Mouse (Mus musculus): ENCODE results near the gene Tomm6. TPM values are rescaled to one million over a fixed set of nuclear protein-coding genes. Genes with fewer than 3 reads are reported as not detected.
"Not testable (repeated sequence)": the region's sequence is repeated elsewhere in the genome, so short reads cannot be mapped to it uniquely, and the experiment has no call there.

The Tomm6 gene
- polyA plus RNA-seq, 1 experiment from 2014 or later = 382 TPM

GRCm38 (mm10) chr17:47654346-47654745 lies 33.8 kb downstream of the Tomm6 start:
- not testable (repeated sequence) for H3K27ac ChIP-seq (replicated peaks; ENCODE audit: low read depth, low read length); H3K4me1 ChIP-seq (ENCODE audit: control insufficient read depth, insufficient read depth, low read length); H3K4me3 ChIP-seq (ENCODE audit: low read depth, low read length); H3K9me3 ChIP-seq (ENCODE audit: control insufficient read depth, low read length); H3K9ac ChIP-seq (ENCODE audit: low read depth, low read length); H3K27me3 ChIP-seq (replicated peaks; ENCODE audit: control insufficient read depth, insufficient read depth, low read length); H3K36me3 ChIP-seq (ENCODE audit: control insufficient read depth, insufficient read depth, low read length); DNase-seq (ENCODE audit: low spot score); H3K4me2 ChIP-seq (ENCODE audit: low read depth, low read length); ATAC-seq (ENCODE audit: low read depth)
- WGBS = 90% methylated on average over 8 of the region's 8 CpGs

GRCm38 (mm10) chr17:47651953-47652352 lies 36.2 kb downstream of the Tomm6 start:
- Histone ChIP-seq H3K27ac (replicated peaks; ENCODE audit: low read depth, low read length) (no peak overlapping the region), H3K9ac (ENCODE audit: low read depth, low read length) (no peak overlapping the region), H3K4me2 (ENCODE audit: low read depth, low read length) (no peak overlapping the region), H3K36me3 (ENCODE audit: control insufficient read depth, insufficient read depth, low read length) (no peaks in the 10 kb centered on the region), H3K4me3 (ENCODE audit: low read depth, low read length) (no peak overlapping the region), H3K27me3 (replicated peaks; ENCODE audit: control insufficient read depth, insufficient read depth, low read length) (no peaks in the 10 kb centered on the region), H3K9me3 (ENCODE audit: control insufficient read depth, low read length) (no peaks in the 10 kb centered on the region), H3K4me1 (ENCODE audit: control insufficient read depth, insufficient read depth, low read length) (no peaks in the 10 kb centered on the region)
- ATAC-seq (ENCODE audit: low read depth) = no peak
- 82% methylated on average over 2 of the region's 2 CpGs for WGBS
- no peak for DNase-seq (ENCODE audit: low spot score)

- Histone ChIP-seq H3K9ac (ENCODE audit: low read depth, low read length) (no peak overlapping the region), H3K27me3 (replicated peaks; ENCODE audit: control insufficient read depth, insufficient read depth, low read length) (no peaks in the 10 kb centered on the region), H3K36me3 (ENCODE audit: control insufficient read depth, insufficient read depth, low read length) (no peaks in the 10 kb centered on the region), H3K27ac (replicated peaks; ENCODE audit: low read depth, low read length) (no peak overlapping the region), H3K4me1 (ENCODE audit: control insufficient read depth, insufficient read depth, low read length) (no peaks in the 10 kb centered on the region), H3K4me2 (ENCODE audit: low read depth, low read length) (no peak overlapping the region), H3K9me3 (ENCODE audit: control insufficient read depth, low read length) (no peaks in the 10 kb centered on the region), H3K4me3 (ENCODE audit: low read depth, low read length) (no peak overlapping the region)
- 72% methylated on average over 4 of the region's 4 CpGs for WGBS
- ATAC-seq (ENCODE audit: low read depth) (no peak), DNase-seq (ENCODE audit: low spot score) (no peak)
Observed at GRCm38 (mm10) chr17:47648966-47649365, 39.2 kb downstream of the Tomm6 start.

- Histone ChIP-seq H3K9ac (ENCODE audit: low read depth, low read length) (no peak overlapping the region), H3K4me1 (ENCODE audit: control insufficient read depth, insufficient read depth, low read length) (no peaks in the 10 kb centered on the region), H3K27ac (replicated peaks; ENCODE audit: low read depth, low read length) (no peak overlapping the region), H3K4me2 (ENCODE audit: low read depth, low read length) (no peak overlapping the region), H3K36me3 (ENCODE audit: control insufficient read depth, insufficient read depth, low read length) (no peaks in the 10 kb centered on the region), H3K4me3 (ENCODE audit: low read depth, low read length) (no peak overlapping the region), H3K9me3 (ENCODE audit: control insufficient read depth, low read length) (no peaks in the 10 kb centered on the region), H3K27me3 (replicated peaks; ENCODE audit: control insufficient read depth, insufficient read depth, low read length) (no peaks in the 10 kb centered on the region)
- ATAC-seq (ENCODE audit: low read depth) = no peak
- peak; percentile 41 for DNase-seq (ENCODE audit: low spot score)
- WGBS = 100% methylated on average over 1 of the region's 1 CpGs
Observed at GRCm38 (mm10) chr17:47646683-47647082, 41.5 kb downstream of the Tomm6 start.

- Histone ChIP-seq H3K4me3 (ENCODE audit: low read depth, low read length) (no peak overlapping the region), H3K9ac (ENCODE audit: low read depth, low read length) (no peak overlapping the region), H3K27me3 (replicated peaks; ENCODE audit: control insufficient read depth, insufficient read depth, low read length) (no peaks in the 10 kb centered on the region), H3K36me3 (ENCODE audit: control insufficient read depth, insufficient read depth, low read length) (no peaks in the 10 kb centered on the region), H3K4me2 (ENCODE audit: low read depth, low read length) (no peak overlapping the region), H3K27ac (replicated peaks; ENCODE audit: low read depth, low read length) (no peak overlapping the region), H3K4me1 (ENCODE audit: control insufficient read depth, insufficient read depth, low read length) (no peaks in the 10 kb centered on the region), H3K9me3 (ENCODE audit: control insufficient read depth, low read length) (no peaks in the 10 kb centered on the region)
- no peak for DNase-seq (ENCODE audit: low spot score)
- no peak for ATAC-seq (ENCODE audit: low read depth)
- 75% methylated on average over 2 of the region's 2 CpGs for WGBS
Observed at GRCm38 (mm10) chr17:47642992-47643391, 45.2 kb downstream of the Tomm6 start.

Other genes with a start within 250 kb of the Tomm6 start
- gene Taf8, start 186.1 kb downstream of the Tomm6 start, polyA plus RNA-seq (2014; fragmentation: Nextera tagmentation; extraction: Ambion mirVana) = 19.5 and 24.3 TPM in 2 replicates
- 519 TPM in 2 replicates for gene Ccnd3, start 183.3 kb downstream of the Tomm6 start, polyA plus RNA-seq (2014; fragmentation: Nextera tagmentation; extraction: Ambion mirVana)
- 21.3 and 22.4 TPM in 2 replicates for gene Bysl, start 76.9 kb downstream of the Tomm6 start, polyA plus RNA-seq (2014; fragmentation: Nextera tagmentation; extraction: Ambion mirVana)
- 47.7 and 50.2 TPM in 2 replicates for gene Med20, start 76.8 kb downstream of the Tomm6 start, polyA plus RNA-seq (2014; fragmentation: Nextera tagmentation; extraction: Ambion mirVana)
- gene Gm20517, start 76.8 kb downstream of the Tomm6 start, polyA plus RNA-seq (2014; fragmentation: Nextera tagmentation; extraction: Ambion mirVana) = 1.4 and 1.9 TPM in 2 replicates
- gene Usp49, start 57.7 kb downstream of the Tomm6 start, polyA plus RNA-seq (2014; fragmentation: Nextera tagmentation; extraction: Ambion mirVana) = 3.8 and 4.1 TPM in 2 replicates
- 4.0 and 4.2 TPM in 2 replicates for gene Frs3, start 644 bp upstream of the Tomm6 start, polyA plus RNA-seq (2014; fragmentation: Nextera tagmentation; extraction: Ambion mirVana)
- gene Gm21981, start 6.1 kb upstream of the Tomm6 start, polyA plus RNA-seq (2014; fragmentation: Nextera tagmentation; extraction: Ambion mirVana) = 1.5 and 2.1 TPM in 2 replicates
- gene Prickle4, start 6.3 kb upstream of the Tomm6 start, polyA plus RNA-seq (2014; fragmentation: Nextera tagmentation; extraction: Ambion mirVana) = 1.8 and 2.1 TPM in 2 replicates
- 0.21 TPM in 1 of 2 replicates, not detected in the other for gene Pgc, start 38.5 kb upstream of the Tomm6 start, polyA plus RNA-seq (2014; fragmentation: Nextera tagmentation; extraction: Ambion mirVana)
- gene Tfeb, start 48.6 kb upstream of the Tomm6 start, polyA plus RNA-seq (2014; fragmentation: Nextera tagmentation; extraction: Ambion mirVana) = 8.6 and 9.7 TPM in 2 replicates
- gene Mdfi, start 146.3 kb upstream of the Tomm6 start, polyA plus RNA-seq (2014; fragmentation: Nextera tagmentation; extraction: Ambion mirVana) = 54.5 and 64.6 TPM in 2 replicates
- 21.0 and 22.7 TPM in 2 replicates for gene Foxp4, start 236.3 kb upstream of the Tomm6 start, polyA plus RNA-seq (2014; fragmentation: Nextera tagmentation; extraction: Ambion mirVana)

All from embryonic facial prominence, embryonic 14.5 days (tissue).